Mouse (Mus musculus): ENCODE data around the gene Cyb561d1. TPM values are rescaled to one million over a fixed set of nuclear protein-coding genes. Genes with fewer than 3 reads are reported as not detected.
"Not testable (repeated sequence)": the region's sequence is repeated elsewhere in the genome, so short reads cannot be mapped to it uniquely, and the experiment has no call there.

Cyb561d1 gene
- polyA plus RNA-seq (2015; fragmentation: Nextera tagmentation; extraction: Ambion mirVana) = 3.5 and 4.3 TPM in 2 replicates

DNA sequence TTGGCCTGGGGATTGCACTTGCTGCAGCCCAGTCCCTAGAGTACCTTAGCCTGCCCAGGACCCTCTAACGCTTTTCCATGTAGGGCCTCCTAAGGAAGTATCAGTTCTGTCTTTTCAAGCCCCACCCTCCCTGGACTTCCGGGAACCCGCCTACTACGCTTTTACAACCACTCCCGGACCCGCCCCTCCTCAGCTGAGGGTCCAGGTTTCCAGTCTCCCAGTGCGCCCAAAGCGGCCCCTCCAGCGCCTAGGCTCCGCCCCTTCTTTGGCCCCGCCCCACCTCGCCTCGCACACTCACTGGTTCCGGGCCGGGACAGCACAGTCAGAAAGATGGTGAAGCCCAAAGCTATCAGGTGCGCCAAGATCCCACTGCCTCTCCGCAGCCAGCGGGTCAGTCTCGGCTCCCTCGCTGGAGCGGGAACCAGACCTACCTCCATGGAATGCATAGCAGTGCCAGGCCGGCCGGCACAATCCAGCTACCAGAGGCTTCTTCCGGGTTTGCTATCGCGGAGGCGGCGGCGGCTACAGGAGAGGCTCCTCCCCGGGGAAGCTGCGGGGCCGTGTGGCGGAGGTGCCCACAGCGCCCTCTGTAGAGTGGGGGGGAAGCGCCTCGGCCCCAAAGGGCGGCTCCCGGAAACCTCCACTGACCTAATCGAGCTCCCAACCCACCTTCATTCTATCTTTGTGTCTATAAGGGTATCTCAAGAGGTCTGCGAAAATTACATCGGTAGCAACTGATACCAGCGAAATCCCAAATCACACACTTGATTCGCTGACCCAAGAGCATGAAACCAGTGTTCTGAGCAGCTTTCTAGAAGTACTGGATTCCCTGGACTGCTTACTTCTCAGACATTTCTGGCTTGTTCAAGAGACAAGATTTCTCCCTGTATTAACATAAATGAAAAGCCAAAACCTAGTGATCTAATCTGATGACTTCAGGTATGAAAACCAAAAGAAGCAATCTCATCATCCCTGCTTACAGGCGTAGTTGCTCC, at the start of gene Cyb561d1:
TSS of gene Cyb561d1 (minus strand) at position 884 of the 995 bp plus-strand sequence.
- no peaks in the 10 kb centered on the region for H3K9me3 ChIP-seq
- H3K4me1 ChIP-seq (replicated peaks) = peaks cover 65% of the 10 kb centered on the region
- peak within 1 kb of the TSS; percentile 86 for H3K27ac ChIP-seq
- ATAC-seq (ENCODE audit: low FRiP score) = peak; percentile 81
- H3K4me3 ChIP-seq = peak within 1 kb of the TSS; percentile 57
- H3K36me3 ChIP-seq = peaks cover 52% of the 10 kb centered on the region
- H3K27me3 ChIP-seq = no peaks in the 10 kb centered on the region
- peak within 1 kb of the TSS; percentile 61 for H3K4me2 ChIP-seq
- peak within 1 kb of the TSS; percentile 77 for H3K9ac ChIP-seq
- 3% methylated on average over 43 of the region's 44 CpGs for WGBS

DNA sequence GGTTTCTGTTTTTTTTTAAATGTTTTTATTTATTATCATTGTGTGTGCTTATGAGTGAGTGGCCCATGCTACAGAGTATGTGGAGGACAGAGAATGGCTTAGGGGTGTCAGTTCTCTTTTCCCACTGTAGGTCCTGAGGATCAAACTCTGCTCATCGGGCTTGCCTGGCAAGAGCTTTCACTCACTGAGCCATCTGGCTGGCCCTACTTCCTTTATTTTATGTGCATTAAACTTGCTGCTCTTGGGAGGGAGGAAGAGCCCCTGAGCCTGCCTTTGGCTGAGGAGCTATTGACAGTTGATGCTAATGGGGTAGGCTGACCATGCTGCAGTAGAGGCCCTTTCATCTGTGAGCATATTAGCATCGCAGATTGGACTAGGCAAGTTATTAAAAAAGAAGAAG, 45.8 kb upstream of the Cyb561d1 start:
- Histone ChIP-seq H3K27me3 (no peaks in the 10 kb centered on the region), H3K4me1 (replicated peaks) (no peaks in the 10 kb centered on the region), H3K4me3 (no peak overlapping the region), H3K27ac (no peak overlapping the region), H3K36me3 (no peaks in the 10 kb centered on the region), H3K4me2 (no peak overlapping the region), H3K9me3 (no peaks in the 10 kb centered on the region), H3K9ac (no peak overlapping the region)
- WGBS = 84% methylated on average over 2 of the region's 2 CpGs
- ATAC-seq (ENCODE audit: low FRiP score) = no peak

DNA sequence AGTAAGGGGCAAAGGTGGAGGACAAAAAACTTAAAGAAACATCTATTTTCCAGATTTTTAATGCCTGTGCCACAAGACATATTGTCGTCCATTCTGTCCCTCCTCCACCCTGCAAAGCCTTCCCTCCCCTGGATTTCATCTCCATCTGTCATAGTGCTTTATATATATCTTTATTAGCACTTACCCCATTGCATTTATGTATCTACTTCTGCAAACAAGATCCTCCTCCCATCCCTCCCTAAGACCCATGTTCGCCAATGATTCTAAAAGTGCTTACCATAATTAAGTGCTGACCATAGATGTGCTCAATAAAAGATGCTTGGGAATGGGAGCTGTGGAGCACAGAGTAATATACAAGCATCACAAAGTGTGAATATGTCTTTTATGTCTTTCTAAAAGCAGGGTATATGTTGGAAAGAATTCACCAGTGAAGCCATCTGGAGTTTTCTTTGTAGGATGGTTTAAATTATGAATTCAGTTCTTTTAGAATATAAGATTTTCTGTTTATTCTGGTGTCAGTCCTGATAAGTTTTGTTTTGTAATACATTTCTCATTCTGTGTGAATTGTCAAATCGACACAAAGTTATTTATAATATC, 40.3 kb upstream of the Cyb561d1 start:
- no peak for ATAC-seq (ENCODE audit: low FRiP score)
- 97% methylated on average over 3 of the region's 3 CpGs for WGBS
- Histone ChIP-seq H3K4me2 (no peak overlapping the region), H3K9ac (no peak overlapping the region), H3K9me3 (no peaks in the 10 kb centered on the region), H3K27me3 (no peaks in the 10 kb centered on the region), H3K36me3 (no peaks in the 10 kb centered on the region), H3K4me1 (replicated peaks) (no peaks in the 10 kb centered on the region), H3K4me3 (no peak overlapping the region), H3K27ac (no peak overlapping the region)

DNA sequence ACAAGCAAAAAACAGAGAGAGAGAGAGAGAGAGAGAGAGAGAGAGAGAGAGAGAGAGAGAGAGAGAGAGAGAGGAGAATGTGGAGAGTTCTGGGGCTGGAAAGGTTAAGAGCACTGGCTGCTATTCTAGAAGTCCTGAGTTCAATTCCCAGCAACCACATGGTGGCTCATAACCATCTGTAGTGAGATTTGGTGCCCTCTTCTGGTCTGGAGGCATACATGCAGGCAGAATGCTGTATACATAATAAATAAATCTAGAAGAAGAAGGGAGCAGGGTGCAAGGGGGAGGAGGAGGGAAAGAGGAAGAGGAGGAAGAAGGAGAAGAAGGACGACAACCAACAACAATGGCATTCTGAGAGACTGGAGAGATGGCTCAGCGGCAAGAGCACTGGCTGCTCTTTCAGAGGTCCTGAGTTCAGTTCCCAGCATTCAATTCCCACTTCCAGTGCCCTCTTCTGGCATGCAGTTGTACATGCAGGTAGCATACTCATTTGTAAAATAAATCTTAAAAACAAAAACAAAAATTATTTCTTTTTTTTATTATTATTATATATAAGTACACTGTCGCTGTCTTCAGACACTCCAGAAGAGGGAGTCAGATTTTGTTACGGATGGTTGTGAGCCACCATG, 36.6 kb upstream of the Cyb561d1 start:
- H3K4me2 ChIP-seq; ATAC-seq (ENCODE audit: low FRiP score); H3K9me3 ChIP-seq; H3K4me3 ChIP-seq; H3K27me3 ChIP-seq; H3K9ac ChIP-seq; H3K36me3 ChIP-seq; H3K4me1 ChIP-seq (replicated peaks); H3K27ac ChIP-seq: not testable (repeated sequence)
- 85% methylated on average over 4 of the region's 4 CpGs for WGBS

DNA sequence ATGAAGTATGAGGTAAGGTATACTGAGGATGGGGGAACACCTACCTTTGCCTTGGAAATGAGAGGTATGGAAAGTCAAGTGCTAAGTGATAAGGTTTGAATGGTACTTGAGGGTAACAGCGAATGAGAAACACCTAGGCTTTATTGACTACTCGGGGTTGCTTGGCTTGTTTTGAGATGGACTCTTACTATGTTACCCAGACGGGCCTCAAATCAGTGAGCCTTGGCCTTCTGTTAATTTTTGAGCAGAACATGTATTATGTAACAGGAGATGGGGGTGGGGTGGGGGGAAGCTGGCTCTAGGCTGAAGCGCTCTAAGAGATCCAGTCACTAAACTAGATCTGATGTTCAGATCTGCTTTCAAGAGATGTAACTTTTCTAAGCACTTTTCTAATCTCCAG, 30.6 kb upstream of the Cyb561d1 start:
- peaks cover 23% of the 10 kb centered on the region for H3K27me3 ChIP-seq
- no peak overlapping the region for H3K27ac ChIP-seq
- no peak overlapping the region for H3K4me3 ChIP-seq
- no peaks in the 10 kb centered on the region for H3K9me3 ChIP-seq
- no peak overlapping the region for H3K4me2 ChIP-seq
- H3K9ac ChIP-seq = no peak overlapping the region
- peaks cover 1% of the 10 kb centered on the region for H3K4me1 ChIP-seq (replicated peaks)
- ATAC-seq (ENCODE audit: low FRiP score) = no peak
- 87% methylated on average over 4 of the region's 4 CpGs for WGBS
- no peaks in the 10 kb centered on the region for H3K36me3 ChIP-seq

DNA sequence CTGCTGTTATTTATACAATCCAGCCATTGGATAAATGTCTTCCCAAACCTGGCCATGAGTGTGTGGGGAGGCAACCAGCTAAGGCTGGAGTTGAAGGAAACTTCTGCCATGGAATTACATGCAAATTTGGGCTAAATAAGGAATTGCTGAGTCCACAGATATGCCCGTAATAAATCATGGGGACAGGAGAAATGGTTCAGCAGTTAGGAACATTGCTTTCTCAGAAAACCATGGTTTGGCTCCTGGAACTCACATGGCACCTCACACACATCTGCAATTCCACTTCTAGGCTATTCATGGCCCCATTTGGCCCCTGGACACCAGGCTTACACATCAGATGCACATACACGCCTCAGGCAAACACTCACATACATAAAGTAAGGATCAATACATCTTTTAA, 26.5 kb upstream of the Cyb561d1 start:
- Histone ChIP-seq H3K27me3 (peaks cover 63% of the 10 kb centered on the region), H3K9me3 (no peaks in the 10 kb centered on the region), H3K36me3 (no peaks in the 10 kb centered on the region), H3K4me3 (no peak overlapping the region), H3K4me2 (no peak overlapping the region), H3K4me1 (replicated peaks) (peaks cover 12% of the 10 kb centered on the region), H3K27ac (no peak overlapping the region), H3K9ac (no peak overlapping the region)
- ATAC-seq (ENCODE audit: low FRiP score) = no peak
- WGBS = 74% methylated on average over 2 of the region's 2 CpGs

DNA sequence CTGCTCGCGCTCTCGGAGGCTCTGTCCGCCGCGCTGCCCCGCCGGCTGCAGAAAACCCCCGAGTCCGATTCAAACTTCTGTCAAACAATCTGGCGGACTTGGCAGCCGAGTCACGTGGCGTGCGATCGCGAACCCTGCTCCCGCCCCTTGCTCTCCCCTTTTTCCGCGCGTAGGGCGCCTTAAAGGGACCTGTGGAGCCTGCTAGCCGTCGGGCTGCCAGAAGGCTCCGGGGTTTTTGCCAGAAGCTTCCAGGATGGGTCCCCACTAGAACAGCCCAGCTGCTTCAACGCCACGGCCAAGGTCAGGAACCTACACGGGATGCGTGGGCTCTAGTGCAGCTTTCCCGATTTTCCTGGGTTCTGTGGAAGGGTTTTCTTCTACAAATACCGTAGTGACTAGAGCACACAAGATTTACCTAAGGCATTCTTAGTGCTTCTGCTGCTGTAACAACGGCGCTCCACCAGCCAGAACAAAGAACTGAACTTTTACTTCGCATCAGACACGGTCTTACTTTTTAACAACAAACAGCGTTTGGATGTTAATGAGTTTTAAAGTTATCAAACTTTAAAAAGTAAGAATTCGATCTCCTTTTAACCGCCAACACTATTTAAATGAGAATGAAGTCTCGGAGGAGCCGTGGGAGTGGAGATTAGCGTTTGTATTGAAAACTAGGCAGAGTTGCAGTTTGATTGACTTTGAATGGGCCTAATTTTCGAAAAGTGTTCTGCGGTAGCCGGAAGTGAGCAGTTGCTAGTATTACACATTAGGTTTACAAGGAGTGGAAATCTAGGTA, 25.7 kb upstream of the Cyb561d1 start, which contains the start of gene Sypl2:
TSS of gene Sypl2 (minus strand) at position 91 of the 793 bp plus-strand sequence.
- Histone ChIP-seq H3K27ac (no peak within 1 kb of the TSS), H3K4me1 (replicated peaks) (peaks cover 12% of the 10 kb centered on the region), H3K4me2 (peak within 1 kb of the TSS; percentile 60), H3K9me3 (no peaks in the 10 kb centered on the region), H3K36me3 (no peaks in the 10 kb centered on the region), H3K27me3 (peaks cover 71% of the 10 kb centered on the region), H3K9ac (peak within 1 kb of the TSS; percentile 62), H3K4me3 (peak within 1 kb of the TSS; percentile 40)
- ATAC-seq (ENCODE audit: low FRiP score) = peak; percentile 7; the same call in 1 of the 2 replicates
- 3% methylated on average over 44 of the region's 44 CpGs for WGBS

- peak; percentile 36; the same call in 1 of the 2 replicates for ATAC-seq (ENCODE audit: low FRiP score)
- Histone ChIP-seq H3K4me3 (peak overlapping the region; percentile 40), H3K4me2 (peak overlapping the region; percentile 60), H3K9me3 (no peaks in the 10 kb centered on the region), H3K27me3 (peaks cover 76% of the 10 kb centered on the region), H3K4me1 (replicated peaks) (peaks cover 12% of the 10 kb centered on the region), H3K36me3 (no peaks in the 10 kb centered on the region), H3K9ac (peak overlapping the region; percentile 62), H3K27ac (no peak overlapping the region)
- 4% methylated on average over 65 of the region's 67 CpGs for WGBS
Measured at GRCm38 (mm10) chr3:108225711-108226557, 24.9 kb upstream of the Cyb561d1 start.

GRCm38 (mm10) chr3:108220661-108221060, 19.6 kb upstream of the Cyb561d1 start:
- Histone ChIP-seq H3K9ac (no peak overlapping the region), H3K4me2 (no peak overlapping the region), H3K9me3 (no peaks in the 10 kb centered on the region), H3K4me1 (replicated peaks) (peaks cover under 1% of the 10 kb centered on the region; the same call in 1 of the 2 replicates), H3K27ac (no peak overlapping the region), H3K36me3 (no peaks in the 10 kb centered on the region), H3K4me3 (no peak overlapping the region), H3K27me3 (peaks cover 53% of the 10 kb centered on the region)
- WGBS = 76% methylated on average over 3 of the region's 3 CpGs
- no peak for ATAC-seq (ENCODE audit: low FRiP score)

GRCm38 (mm10) chr3:108214734-108215133, 13.7 kb upstream of the Cyb561d1 start:
- no peak overlapping the region for H3K4me3 ChIP-seq
- no peak for ATAC-seq (ENCODE audit: low FRiP score)
- H3K9me3 ChIP-seq = no peaks in the 10 kb centered on the region
- H3K27me3 ChIP-seq = 0 out of 2 replicates have a peak, but pooled peaks cover 14% of the 10 kb centered on the region
- no peak overlapping the region for H3K9ac ChIP-seq
- 30% methylated on average over 5 of the region's 5 CpGs for WGBS
- H3K4me1 ChIP-seq (replicated peaks) = peaks cover 13% of the 10 kb centered on the region
- no peak overlapping the region for H3K4me2 ChIP-seq
- no peaks in the 10 kb centered on the region for H3K36me3 ChIP-seq
- no peak overlapping the region for H3K27ac ChIP-seq

GRCm38 (mm10) chr3:108212406-108212805, 11.4 kb upstream of the Cyb561d1 start:
- H3K27ac ChIP-seq = 0 out of 2 replicates have a peak overlapping the region, but pooled peaks have one; percentile 12

More at GRCm38 (mm10) chr3:108212406-108212805, 11.4 kb upstream of the Cyb561d1 start:
- H3K4me2 ChIP-seq = no peak overlapping the region; the same call in 1 of the 2 replicates
- H3K9ac ChIP-seq = no peak overlapping the region
- H3K4me1 ChIP-seq (replicated peaks) = peaks cover 33% of the 10 kb centered on the region
- ATAC-seq (ENCODE audit: low FRiP score) = no peak
- 0 out of 2 replicates have a peak, but pooled peaks cover 10% of the 10 kb centered on the region for H3K27me3 ChIP-seq
- no peaks in the 10 kb centered on the region for H3K9me3 ChIP-seq
- H3K36me3 ChIP-seq = peaks cover 9% of the 10 kb centered on the region
- WGBS = 92% methylated on average over 8 of the region's 8 CpGs
- H3K4me3 ChIP-seq = no peak overlapping the region

All from hindbrain, embryonic 13.5 days (tissue).